Mouse (Mus musculus): ENCODE measurements at regions not wholly inside any gene's neighbourhood (a gene's known extent, or its start where the extent isn't known, plus 50 kb on each side); places are given as distances from the start of the nearest gene placed in this dataset.

DNA sequence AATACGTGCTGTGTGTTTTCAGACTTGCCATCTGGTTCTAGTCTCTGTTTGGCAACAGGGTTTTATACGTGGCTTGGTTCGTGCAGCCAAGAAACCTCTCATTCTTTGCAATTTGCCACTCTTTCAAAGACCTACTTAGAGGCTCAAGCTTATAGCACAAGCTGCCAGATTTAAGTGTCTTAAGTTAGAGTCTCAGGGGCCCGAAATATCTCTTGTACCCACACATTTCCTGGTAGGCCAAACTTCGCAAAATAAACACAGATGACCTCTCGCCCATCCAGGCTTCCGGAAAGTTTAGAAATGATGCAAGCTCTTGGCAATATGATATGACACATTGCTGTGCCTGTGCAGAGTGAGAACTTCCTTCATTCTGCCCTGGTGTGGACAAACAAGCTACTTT lies 54.8 kb upstream of the Fndc3b start:
- Histone ChIP-seq H3K4me2 (replicated peaks) (no peak overlapping the region), H3K36me3 (no peaks in the 10 kb centered on the region), H3K4me1 (no peaks in the 10 kb centered on the region), H3K4me3 (no peak overlapping the region), H3K27ac (no peak overlapping the region), H3K27me3 (replicated peaks) (no peaks in the 10 kb centered on the region), H3K9me3 (no peaks in the 10 kb centered on the region), H3K9ac (no peak overlapping the region)
- ATAC-seq (ENCODE audit: low FRiP score, low read depth), result no peak
- WGBS, result 88% methylated on average over 7 of the region's 7 CpGs

DNA sequence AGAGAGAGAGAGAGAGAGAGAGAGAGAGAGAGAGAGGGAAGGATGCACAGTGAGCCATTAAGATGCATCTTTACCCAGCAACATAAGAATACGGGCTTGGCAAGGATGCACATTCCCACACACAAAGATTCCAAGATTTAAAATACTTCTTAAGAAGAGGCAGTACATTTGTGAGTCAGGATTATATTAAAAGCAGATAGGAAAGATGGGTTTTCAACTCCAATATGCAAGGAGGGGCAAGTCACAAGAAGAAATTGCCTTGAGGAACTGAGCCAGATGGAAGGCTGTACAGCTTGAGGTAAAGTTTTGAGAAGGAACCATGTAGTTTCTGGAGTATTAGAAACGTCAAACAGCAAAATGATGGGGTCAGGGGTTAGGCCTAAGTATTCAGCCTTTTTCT lies 53.4 kb upstream of the Fndc3b start:
- Histone ChIP-seq H3K27ac (no peak overlapping the region), H3K27me3 (replicated peaks) (no peaks in the 10 kb centered on the region), H3K4me2 (replicated peaks) (no peak overlapping the region), H3K9ac (no peak overlapping the region), H3K4me3 (no peak overlapping the region), H3K9me3 (no peaks in the 10 kb centered on the region), H3K36me3 (no peaks in the 10 kb centered on the region), H3K4me1 (no peaks in the 10 kb centered on the region)
- ATAC-seq (ENCODE audit: low FRiP score, low read depth), result no peak
- WGBS, result 88% methylated on average over 2 of the region's 2 CpGs

DNA sequence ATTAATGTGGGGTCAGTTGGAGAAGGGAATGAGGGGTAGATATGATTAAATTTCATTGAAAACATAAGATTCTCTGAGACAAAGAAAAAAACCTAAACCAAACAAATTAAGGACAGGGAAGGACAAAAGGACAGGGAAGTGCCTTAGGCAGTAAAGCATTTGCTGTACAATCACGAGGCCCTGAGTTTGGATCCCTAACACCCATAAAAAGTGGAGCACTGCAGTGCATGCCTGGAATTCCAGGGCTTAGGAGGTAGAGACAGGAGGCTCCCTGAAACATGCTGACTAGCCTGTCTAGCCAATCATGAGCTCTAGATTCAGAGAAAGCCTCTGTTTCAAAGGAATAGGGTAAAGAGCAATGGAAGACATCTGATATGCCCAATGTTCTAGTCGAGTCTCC lies 49.9 kb upstream of the Fndc3b start:
- 0 out of 2 replicates have a peak, but pooled peaks cover 3% of the 10 kb centered on the region for H3K4me1 ChIP-seq
- H3K27me3 ChIP-seq (replicated peaks), result no peaks in the 10 kb centered on the region
- no peaks in the 10 kb centered on the region for H3K36me3 ChIP-seq
- no peak overlapping the region for H3K4me2 ChIP-seq (replicated peaks)
- no peak overlapping the region for H3K4me3 ChIP-seq
- no peaks in the 10 kb centered on the region for H3K9me3 ChIP-seq
- WGBS, result 59% methylated on average over 2 of the region's 2 CpGs
- no peak overlapping the region for H3K27ac ChIP-seq
- ATAC-seq (ENCODE audit: low FRiP score, low read depth), result no peak
- H3K9ac ChIP-seq, result no peak overlapping the region
